Mouse (Mus musculus) 3134 (cell line): ENCODE measurements around the gene Patl1.
"Not testable (repeated sequence)": the region's sequence is repeated elsewhere in the genome, so short reads cannot be mapped to it uniquely, and the experiment has no call there.

ENCODE experiments used
- DNase-seq: peaks from one replicate; pipeline ENCODE4 v3.0.0-alpha.2; 2011; ENCODE audit warnings: low spot score; ENCODE audit not compliant: insufficient read length; ENCODE audit errors: extremely low read depth

The Patl1 gene

GRCm38 (mm10) chr19:11912037-11912532 is at the start of gene Patl1:
Patl1 (plus strand) TSS chr19:11912399.
- DNase-seq = peak; percentile 94

GRCm38 (mm10) chr19:11867837-11868236 is 44.4 kb upstream of the Patl1 start:
- no peak for DNase-seq

- DNase-seq = no peak
Measured at GRCm38 (mm10) chr19:11875006-11875405, 37.2 kb upstream of the Patl1 start, which contains the start of gene Olfr1419. Olfr1419 (minus strand) TSS chr19:11875106.

- not testable (repeated sequence) for DNase-seq
Measured at GRCm38 (mm10) chr19:11878404-11878803, 33.8 kb upstream of the Patl1 start.

GRCm38 (mm10) chr19:11886265-11886664 is 25.9 kb upstream of the Patl1 start, which contains the start of gene Olfr1420:
Olfr1420 (plus strand) TSS chr19:11886565.
- no peak for DNase-seq

GRCm38 (mm10) chr19:11911021-11911420 is 1.2 kb upstream of the Patl1 start:
- no peak for DNase-seq

GRCm38 (mm10) chr19:11911603-11912002 is 596 bp upstream of the Patl1 start:
- DNase-seq = no peak

GRCm38 (mm10) chr19:11912533-11913121 is 428 bp downstream of the Patl1 start:
- DNase-seq = peak; percentile 81

- DNase-seq = no peak
Measured at GRCm38 (mm10) chr19:11915804-11916203, 3.6 kb downstream of the Patl1 start.

GRCm38 (mm10) chr19:11922068-11922467 is 9.9 kb downstream of the Patl1 start:
- DNase-seq = no peak

GRCm38 (mm10) chr19:11922515-11922914 is 10.3 kb downstream of the Patl1 start:
- not testable (repeated sequence) for DNase-seq

- no peak for DNase-seq
Measured at GRCm38 (mm10) chr19:11926380-11926779, 14.2 kb downstream of the Patl1 start.

- DNase-seq = no peak
Measured at GRCm38 (mm10) chr19:11928025-11928748, 16.0 kb downstream of the Patl1 start.

GRCm38 (mm10) chr19:11946460-11946859 is 34.3 kb downstream of the Patl1 start:
- DNase-seq = not testable (repeated sequence)

- DNase-seq = no peak
Measured at GRCm38 (mm10) chr19:11949878-11950277, 37.7 kb downstream of the Patl1 start.

GRCm38 (mm10) chr19:11950747-11951146 is 38.5 kb downstream of the Patl1 start:
- DNase-seq = no peak

GRCm38 (mm10) chr19:11954206-11954605 is 42.0 kb downstream of the Patl1 start:
- no peak for DNase-seq

- DNase-seq = no peak
Measured at GRCm38 (mm10) chr19:11956636-11957035, 44.4 kb downstream of the Patl1 start.

GRCm38 (mm10) chr19:11957396-11957795 is 45.2 kb downstream of the Patl1 start:
- DNase-seq = no peak

- DNase-seq = no peak
Measured at GRCm38 (mm10) chr19:11957846-11958245, 45.6 kb downstream of the Patl1 start.

- no peak for DNase-seq
Measured at GRCm38 (mm10) chr19:11964266-11964665, 52.1 kb downstream of the Patl1 start.
